Mouse (Mus musculus): ENCODE measurements at regions not wholly inside any gene's neighbourhood (a gene's known extent, or its start where the extent isn't known, plus 50 kb on each side); places are given as distances from the start of the nearest gene placed in this dataset.

DNA sequence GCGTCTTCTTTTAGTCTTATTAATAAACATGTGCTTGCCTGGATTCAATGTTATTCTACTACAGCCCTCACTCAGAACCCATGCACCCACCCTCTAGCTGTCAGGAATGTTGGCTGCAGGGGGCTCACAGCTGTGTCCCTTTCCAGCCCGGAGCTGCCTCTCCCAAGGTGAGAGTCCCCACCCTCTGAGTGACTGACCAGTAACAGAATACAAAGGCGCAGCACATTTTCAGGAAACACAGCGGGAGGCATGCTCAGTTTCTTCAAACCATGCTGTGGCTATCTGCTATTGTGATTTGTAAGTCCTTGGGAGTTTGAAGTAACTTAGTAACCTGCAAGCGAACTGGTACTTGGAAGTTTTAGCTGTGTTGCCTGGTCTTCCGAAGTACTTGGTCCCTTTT, 93.1 kb upstream of the Gm765 start:
- WGBS, result 21% methylated on average over 6 of the region's 6 CpGs
- Histone ChIP-seq H3K4me3 (replicated peaks; ENCODE audit: insufficient read depth, low read depth, low read length) (no peak overlapping the region), H3K27ac (ENCODE audit: insufficient read depth, low read length) (no peak overlapping the region), H3K27me3 (ENCODE audit: control insufficient read depth, insufficient read depth, low read length) (no peaks in the 10 kb centered on the region), H3K4me1 (ENCODE audit: control insufficient read depth, insufficient read depth, low read length) (no peaks in the 10 kb centered on the region)
- TF ChIP-seq POLR2A (IDR thresholded peaks at IDR 0.05; ENCODE audit: borderline replicate concordance, insufficient read depth, low read length) (no peak), CTCF (IDR thresholded peaks at IDR 0.05; ENCODE audit: borderline replicate concordance, insufficient read depth, low read depth, low read length) (no peak)
- no peak for DNase-seq

DNA sequence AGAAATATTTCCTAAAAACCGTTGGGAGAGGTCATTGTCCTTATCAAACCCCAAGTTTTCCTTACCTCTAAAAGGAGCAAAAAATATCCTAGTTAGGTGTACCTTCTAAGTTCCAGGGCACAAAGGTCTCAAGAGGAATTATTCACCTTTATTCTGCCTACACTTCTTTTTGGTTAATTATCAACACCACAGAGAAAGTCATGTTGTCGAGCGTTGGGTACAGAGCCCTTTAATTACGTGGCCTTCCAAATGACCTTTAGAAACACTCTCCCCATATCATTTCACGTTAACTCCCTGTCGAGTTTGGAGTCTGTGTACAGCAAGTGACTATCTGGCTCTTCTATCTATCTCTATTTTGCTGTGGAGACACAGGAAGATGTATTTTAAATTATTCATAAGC, 90.7 kb upstream of the Gm765 start:
- H3K27ac ChIP-seq (ENCODE audit: insufficient read depth, low read length), result no peak overlapping the region
- TF ChIP-seq POLR2A (IDR thresholded peaks at IDR 0.05; ENCODE audit: borderline replicate concordance, insufficient read depth, low read length) (no peak), CTCF (IDR thresholded peaks at IDR 0.05; ENCODE audit: borderline replicate concordance, insufficient read depth, low read depth, low read length) (no peak)
- no peak for DNase-seq
- H3K4me3 ChIP-seq (replicated peaks; ENCODE audit: insufficient read depth, low read depth, low read length), result no peak overlapping the region
- H3K4me1 ChIP-seq (ENCODE audit: control insufficient read depth, insufficient read depth, low read length), result no peaks in the 10 kb centered on the region
- 54% methylated on average over 6 of the region's 6 CpGs for WGBS
- H3K27me3 ChIP-seq (ENCODE audit: control insufficient read depth, insufficient read depth, low read length), result no peaks in the 10 kb centered on the region

DNA sequence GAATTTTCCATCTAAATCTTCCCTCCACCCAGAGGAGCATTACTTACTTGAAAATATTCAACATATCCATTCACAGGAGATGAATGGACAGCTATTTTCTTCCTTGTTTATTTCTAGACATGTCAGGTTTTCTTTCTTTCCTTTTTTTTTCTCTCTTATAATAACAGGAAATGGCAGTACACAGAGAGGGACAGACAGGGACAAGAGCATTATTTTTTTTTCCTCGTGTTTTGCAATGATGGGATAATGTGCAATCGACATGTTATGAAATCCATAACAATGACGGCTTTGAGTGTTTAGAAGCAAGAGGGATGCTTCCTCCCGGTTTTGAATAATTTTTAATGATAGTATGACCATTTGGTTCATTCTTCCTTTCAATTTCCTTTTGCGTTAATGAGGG, 86.6 kb upstream of the Gm765 start:
- no peak for TF ChIP-seq POLR2A (IDR thresholded peaks at IDR 0.05; ENCODE audit: borderline replicate concordance, insufficient read depth, low read length)
- no peak for TF ChIP-seq CTCF (IDR thresholded peaks at IDR 0.05; ENCODE audit: borderline replicate concordance, insufficient read depth, low read depth, low read length)
- Histone ChIP-seq H3K27me3 (ENCODE audit: control insufficient read depth, insufficient read depth, low read length) (no peaks in the 10 kb centered on the region), H3K4me3 (replicated peaks; ENCODE audit: insufficient read depth, low read depth, low read length) (no peak overlapping the region), H3K4me1 (ENCODE audit: control insufficient read depth, insufficient read depth, low read length) (no peaks in the 10 kb centered on the region), H3K27ac (ENCODE audit: insufficient read depth, low read length) (no peak overlapping the region)
- DNase-seq, result no peak
- 70% methylated on average over 5 of the region's 5 CpGs for WGBS

DNA sequence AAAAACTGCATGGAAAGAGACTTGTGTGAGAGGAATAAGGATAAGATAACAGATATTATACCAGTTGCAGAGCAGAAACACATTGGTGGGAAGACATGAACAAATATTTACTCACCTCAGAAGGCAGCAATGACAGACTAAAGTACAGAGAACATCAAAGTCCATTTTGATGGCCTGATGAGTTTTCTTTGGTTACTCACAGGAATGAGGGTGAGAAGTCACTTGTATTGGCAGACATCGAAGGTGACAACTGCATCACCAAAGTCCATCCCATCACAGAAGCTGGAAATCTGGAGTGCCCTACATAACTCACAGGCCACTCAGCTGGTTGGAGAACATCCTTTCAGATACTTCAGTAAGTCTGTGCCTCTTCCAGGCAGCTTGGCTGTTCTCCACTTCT, 60.1 kb upstream of the Gm765 start:
- no peaks in the 10 kb centered on the region for H3K4me1 ChIP-seq (ENCODE audit: control insufficient read depth, insufficient read depth, low read length)
- DNase-seq, result no peak
- H3K27ac ChIP-seq (ENCODE audit: insufficient read depth, low read length), result no peak overlapping the region
- H3K27me3 ChIP-seq (ENCODE audit: control insufficient read depth, insufficient read depth, low read length), result no peaks in the 10 kb centered on the region
- no peak overlapping the region for H3K4me3 ChIP-seq (replicated peaks; ENCODE audit: insufficient read depth, low read depth, low read length)
- TF ChIP-seq CTCF (IDR thresholded peaks at IDR 0.05; ENCODE audit: borderline replicate concordance, insufficient read depth, low read depth, low read length) (no peak), POLR2A (IDR thresholded peaks at IDR 0.05; ENCODE audit: borderline replicate concordance, insufficient read depth, low read length) (no peak)
- 96% methylated on average over 1 of the region's 1 CpGs for WGBS

DNA sequence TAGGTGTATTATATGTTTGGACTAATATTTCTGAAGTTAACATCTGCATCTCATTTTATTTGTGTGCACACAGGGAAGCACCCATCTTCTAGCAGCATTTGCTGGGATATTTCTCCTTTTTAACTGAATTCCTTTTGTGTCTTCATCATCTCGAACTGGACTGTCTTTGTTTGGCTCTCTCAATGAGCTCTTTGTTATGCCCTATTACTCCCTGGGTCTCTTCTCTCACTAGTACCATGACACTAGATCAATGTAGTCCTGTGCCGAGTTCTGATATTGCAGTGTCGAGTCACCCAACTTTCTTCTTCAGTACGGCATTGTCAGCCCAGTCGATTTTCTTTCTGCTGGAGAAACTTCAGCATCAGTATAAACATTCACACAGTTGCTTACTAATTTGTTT, 52.0 kb upstream of the Gm765 start:
- no peak for TF ChIP-seq POLR2A (IDR thresholded peaks at IDR 0.05; ENCODE audit: borderline replicate concordance, insufficient read depth, low read length)
- no peak for TF ChIP-seq CTCF (IDR thresholded peaks at IDR 0.05; ENCODE audit: borderline replicate concordance, insufficient read depth, low read depth, low read length)
- WGBS, result 41% methylated on average over 5 of the region's 5 CpGs
- Histone ChIP-seq H3K4me3 (replicated peaks; ENCODE audit: insufficient read depth, low read depth, low read length) (no peak overlapping the region), H3K27me3 (ENCODE audit: control insufficient read depth, insufficient read depth, low read length) (no peaks in the 10 kb centered on the region), H3K27ac (ENCODE audit: insufficient read depth, low read length) (no peak overlapping the region), H3K4me1 (ENCODE audit: control insufficient read depth, insufficient read depth, low read length) (no peaks in the 10 kb centered on the region)
- DNase-seq, result no peak

All from cerebellum, adult 2 months (tissue).